Mouse (Mus musculus): Measurements from ENCODE around the gene Tbkbp1. TPM values are rescaled to one million over a fixed set of nuclear protein-coding genes. Genes with fewer than 3 reads are reported as not detected.

Tbkbp1 gene
- polyA plus RNA-seq, 1 experiment from 2014 or later = 4.2 TPM

DNA sequence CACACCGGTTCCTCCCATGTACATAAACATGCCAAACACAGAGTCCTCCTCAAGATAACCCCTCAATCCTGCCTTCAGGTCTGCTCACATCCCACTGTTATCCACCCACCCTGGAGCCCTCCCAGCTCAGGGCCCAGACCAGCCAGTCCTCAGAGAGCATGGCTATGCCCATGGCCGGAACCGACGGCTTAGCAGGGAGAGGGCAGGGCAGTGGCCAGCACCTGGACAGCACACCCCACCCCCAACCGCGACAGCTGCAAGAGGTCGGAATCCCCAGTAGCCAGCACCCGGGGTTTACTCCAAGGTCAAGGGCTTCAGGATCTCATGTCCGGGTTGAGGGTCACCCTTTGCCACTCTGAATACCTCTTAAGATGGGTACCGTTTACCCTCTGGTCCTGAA lies 31.1 kb downstream of the Tbkbp1 start:
- no peak overlapping the region for H3K4me2 ChIP-seq (replicated peaks)
- H3K27me3 ChIP-seq (replicated peaks) = peaks cover 42% of the 10 kb centered on the region
- ATAC-seq = no peak
- H3K4me1 ChIP-seq (replicated peaks) = peaks cover 7% of the 10 kb centered on the region
- H3K4me3 ChIP-seq (replicated peaks) = no peak overlapping the region
- H3K9me3 ChIP-seq = no peaks in the 10 kb centered on the region
- H3K36me3 ChIP-seq = no peaks in the 10 kb centered on the region
- H3K9ac ChIP-seq = no peak overlapping the region
- no peak overlapping the region for H3K27ac ChIP-seq
- WGBS = 56% methylated on average over 10 of the region's 10 CpGs

DNA sequence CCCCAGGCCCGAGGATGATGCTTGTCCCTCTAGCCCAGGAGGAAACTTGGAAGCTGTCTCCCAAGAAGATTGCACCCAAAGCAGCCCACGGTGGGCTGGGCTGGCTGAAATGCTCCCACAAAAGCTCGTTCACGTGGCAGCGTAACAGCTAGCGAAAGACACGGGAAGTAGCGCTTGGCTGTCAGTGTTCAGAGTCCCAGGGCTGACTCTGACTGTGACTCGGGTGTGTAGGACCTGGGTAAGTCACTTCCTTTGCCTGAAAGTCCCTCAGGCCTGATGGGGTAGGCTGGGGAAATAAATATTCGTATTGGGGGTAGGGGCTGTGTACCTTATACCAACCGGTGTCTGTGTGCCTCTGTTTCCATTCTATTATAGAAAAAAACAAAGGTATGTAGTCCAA lies 35.5 kb downstream of the Tbkbp1 start:
- 9% methylated on average over 11 of the region's 11 CpGs for WGBS
- ATAC-seq = no peak
- H3K27me3 ChIP-seq (replicated peaks) = peaks cover 63% of the 10 kb centered on the region

DNA sequence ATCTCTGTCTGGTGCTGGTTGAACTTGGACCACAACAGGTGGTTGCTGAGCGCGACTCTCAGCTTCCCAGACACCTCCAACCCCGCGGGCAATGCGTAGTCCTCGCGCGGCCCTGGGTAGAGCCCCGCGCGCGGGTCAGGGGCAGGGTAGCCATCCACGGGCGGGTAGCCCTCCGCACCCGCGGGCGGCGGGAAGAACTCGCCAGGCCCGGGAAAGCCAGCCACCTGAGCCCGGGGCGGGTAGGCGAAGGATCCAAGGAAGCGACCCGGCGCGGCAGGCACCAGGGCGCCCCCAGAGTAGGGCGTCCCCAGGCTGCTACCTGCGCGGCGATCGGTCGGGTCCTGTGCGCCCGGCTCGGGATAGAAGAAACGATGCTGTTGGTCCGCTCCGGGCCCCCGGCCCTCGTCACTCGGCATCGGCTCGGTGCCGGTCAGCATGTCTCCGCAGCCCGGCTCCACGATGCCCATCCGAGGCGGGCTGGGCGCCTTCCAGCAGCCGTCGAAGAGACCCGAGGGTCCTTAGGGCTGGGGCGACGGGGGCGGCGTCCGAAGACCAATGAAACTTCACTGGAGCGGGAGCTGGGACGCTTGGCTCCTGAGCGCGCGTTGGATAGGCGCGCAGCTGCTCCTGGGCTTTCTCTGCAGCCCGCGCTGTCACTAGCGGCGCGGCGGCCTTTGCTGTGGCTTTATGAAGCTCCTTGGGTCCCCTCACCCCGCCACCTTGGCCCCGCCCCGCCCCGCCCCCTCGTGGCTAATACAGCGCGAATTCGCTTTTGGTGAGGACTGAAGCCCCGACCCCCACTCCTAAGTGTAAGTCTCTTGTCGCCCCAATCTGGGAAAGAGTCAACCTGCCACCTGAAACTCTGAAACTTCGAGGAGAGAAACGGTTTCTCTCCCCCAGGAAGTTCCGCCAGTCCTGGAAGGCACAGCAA lies 36.4 kb downstream of the Tbkbp1 start, which contains the start of gene Tbx21:
Gene Tbx21 (minus strand): TSS at position 661 of the 931 bp plus-strand sequence.
- under 1% methylated on average over 87 of the region's 87 CpGs for WGBS
- H3K9ac ChIP-seq = peak within 1 kb of the TSS; percentile 9
- 0 out of 2 replicates have a peak, but pooled peaks have one; percentile 23 for ATAC-seq

More for the DNA sequence above, 35.5 kb downstream of the Tbkbp1 start:
- no peak overlapping the region for H3K27ac ChIP-seq
- no peaks in the 10 kb centered on the region for H3K36me3 ChIP-seq
- peaks cover 15% of the 10 kb centered on the region for H3K4me1 ChIP-seq (replicated peaks)
- peak overlapping the region; percentile 76 for H3K4me2 ChIP-seq (replicated peaks)
- no peak overlapping the region for H3K9ac ChIP-seq
- H3K9me3 ChIP-seq = no peaks in the 10 kb centered on the region
- H3K4me3 ChIP-seq (replicated peaks) = 0 out of 2 replicates have a peak overlapping the region, but pooled peaks have one; percentile 39

DNA sequence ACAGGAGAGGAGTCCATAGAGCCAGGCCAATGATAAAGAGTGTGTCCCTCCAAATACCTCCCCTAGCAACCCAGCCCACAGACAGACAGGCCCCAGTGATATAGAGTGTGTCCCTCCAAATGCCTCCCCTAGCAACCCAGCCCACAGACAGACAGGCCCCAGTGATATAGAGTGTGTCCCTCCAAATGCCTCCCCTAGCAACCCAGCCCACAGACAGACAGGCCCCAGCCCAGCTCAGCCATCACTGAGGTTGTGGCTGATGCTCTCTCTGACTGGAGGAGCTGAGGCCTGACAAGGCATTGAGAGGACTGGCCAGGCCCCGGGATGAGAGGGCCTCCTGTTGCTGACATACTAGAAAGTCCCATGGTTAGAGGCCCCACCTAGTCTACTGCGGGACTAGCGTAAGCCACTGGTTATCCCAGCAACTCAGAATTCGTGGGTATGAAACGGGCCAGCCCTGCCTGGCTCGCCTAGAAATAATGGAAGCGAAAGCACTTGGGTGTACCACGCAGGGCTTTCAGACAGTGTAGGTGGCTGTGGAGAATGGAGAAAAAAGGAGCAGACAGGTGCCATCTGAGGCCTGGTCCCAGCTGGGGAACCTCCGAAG lies 38.7 kb downstream of the Tbkbp1 start:
- Histone ChIP-seq H3K27ac (no peak overlapping the region), H3K4me2 (replicated peaks) (no peak overlapping the region), H3K9ac (no peak overlapping the region), H3K36me3 (no peaks in the 10 kb centered on the region), H3K9me3 (no peaks in the 10 kb centered on the region), H3K4me3 (replicated peaks) (no peak overlapping the region), H3K4me1 (replicated peaks) (peaks cover 15% of the 10 kb centered on the region), H3K27me3 (replicated peaks) (peaks cover 50% of the 10 kb centered on the region)
- ATAC-seq = no peak
- 82% methylated on average over 9 of the region's 9 CpGs for WGBS

More for the DNA sequence above, 36.4 kb downstream of the Tbkbp1 start, which contains the start of gene Tbx21:
- H3K27ac ChIP-seq = no peak within 1 kb of the TSS
- peaks cover 15% of the 10 kb centered on the region for H3K4me1 ChIP-seq (replicated peaks)
- peak within 1 kb of the TSS; percentile 39 for H3K4me3 ChIP-seq (replicated peaks)
- H3K9me3 ChIP-seq = no peaks in the 10 kb centered on the region
- H3K27me3 ChIP-seq (replicated peaks) = peaks cover 63% of the 10 kb centered on the region
- peak within 1 kb of the TSS; percentile 76 for H3K4me2 ChIP-seq (replicated peaks)
- no peaks in the 10 kb centered on the region for H3K36me3 ChIP-seq

DNA sequence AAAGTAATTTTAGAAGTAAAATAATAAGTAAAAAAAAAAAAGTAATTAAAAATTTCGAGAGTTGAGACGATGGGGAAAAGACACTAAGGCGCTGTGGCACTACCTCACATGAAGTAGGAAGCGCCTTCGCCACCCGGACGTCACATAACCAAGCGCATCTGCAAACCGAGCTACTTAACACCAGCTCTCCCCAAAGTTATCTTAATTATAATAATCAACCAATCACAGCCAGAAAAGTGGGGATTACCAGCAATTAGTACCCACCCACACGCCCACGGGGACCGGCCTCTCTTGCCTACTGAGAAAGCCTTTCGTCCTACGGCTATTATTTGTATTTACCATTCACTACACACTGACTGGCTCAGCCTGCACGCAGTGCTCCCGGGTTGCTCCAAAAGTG lies 42.3 kb downstream of the Tbkbp1 start:
- ATAC-seq = no peak
- H3K4me2 ChIP-seq (replicated peaks) = no peak overlapping the region
- H3K27ac ChIP-seq = no peak overlapping the region
- WGBS = 77% methylated on average over 16 of the region's 16 CpGs
- peaks cover 15% of the 10 kb centered on the region for H3K27me3 ChIP-seq (replicated peaks)
- H3K36me3 ChIP-seq = no peaks in the 10 kb centered on the region
- no peaks in the 10 kb centered on the region for H3K9me3 ChIP-seq
- no peak overlapping the region for H3K4me3 ChIP-seq (replicated peaks)
- no peak overlapping the region for H3K9ac ChIP-seq
- H3K4me1 ChIP-seq (replicated peaks) = no peaks in the 10 kb centered on the region

DNA sequence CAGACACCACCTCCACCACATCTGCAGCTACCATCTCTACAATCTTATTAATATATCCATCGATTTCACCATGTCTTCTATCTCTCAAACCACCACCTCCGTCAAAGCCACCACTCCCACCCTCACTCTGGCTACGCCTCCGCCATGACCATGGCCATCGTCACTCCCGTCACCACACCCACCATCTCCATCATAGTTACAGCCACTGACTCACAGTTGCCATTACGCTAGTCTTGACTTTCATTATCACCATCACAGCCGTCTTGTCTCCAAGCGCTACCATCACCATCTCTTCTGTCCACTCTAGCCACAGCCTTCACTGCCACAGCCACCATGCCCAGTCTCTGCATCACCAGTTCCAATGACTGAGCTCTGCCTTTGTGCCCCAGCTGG lies 47.2 kb downstream of the Tbkbp1 start:
- 92% methylated on average over 9 of the region's 9 CpGs for WGBS
- H3K9me3 ChIP-seq = no peaks in the 10 kb centered on the region
- H3K4me2 ChIP-seq (replicated peaks) = no peak overlapping the region

DNA sequence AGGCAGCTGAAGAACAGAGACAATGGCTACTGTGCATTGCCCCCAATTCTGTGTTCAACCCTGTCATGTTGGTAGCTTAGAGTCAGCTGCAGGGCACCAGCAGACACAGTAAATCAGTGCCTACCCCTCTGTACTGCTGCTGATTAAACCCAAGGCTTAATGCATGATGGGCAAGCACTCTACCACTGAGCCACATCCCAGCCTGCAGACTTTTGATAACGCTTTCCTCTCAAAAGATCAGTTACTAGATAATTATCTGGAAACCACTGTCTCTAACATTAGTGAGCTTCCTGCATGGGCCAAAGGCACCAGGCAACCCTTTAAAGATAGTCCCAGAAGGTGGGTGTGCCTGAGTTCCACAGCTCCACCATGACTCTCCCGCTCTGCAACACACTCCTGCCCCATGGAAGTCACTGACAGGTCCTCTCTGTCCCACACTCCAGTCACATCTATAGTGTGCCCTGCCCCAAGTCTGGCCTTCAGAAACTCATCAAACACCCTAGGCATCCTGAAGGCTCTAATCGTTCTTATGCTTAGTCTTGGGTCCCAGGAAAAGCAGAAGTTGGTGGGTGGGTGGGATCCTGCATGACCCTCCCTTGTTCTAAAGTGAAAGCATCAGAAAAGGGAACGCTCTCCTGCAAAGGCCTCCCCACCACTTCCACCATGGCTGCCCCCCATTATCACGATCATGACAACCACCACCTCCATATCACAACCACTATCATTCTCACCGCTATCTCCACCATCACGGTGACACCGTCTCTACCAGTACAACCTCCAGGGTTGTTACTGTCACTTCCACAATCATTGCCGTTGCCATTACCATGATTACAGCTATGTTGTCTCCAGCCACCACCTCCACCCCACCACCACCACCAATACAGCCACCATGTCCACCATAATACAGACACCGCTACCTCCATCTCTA lies 47.9 kb downstream of the Tbkbp1 start:
- H3K4me1 ChIP-seq (replicated peaks) = peaks cover 4% of the 10 kb centered on the region; the same call in 1 of the 2 replicates
- H3K27ac ChIP-seq = no peak overlapping the region
- no peaks in the 10 kb centered on the region for H3K36me3 ChIP-seq
- no peak overlapping the region for H3K9ac ChIP-seq
- no peak overlapping the region for H3K4me3 ChIP-seq (replicated peaks)
- ATAC-seq = no peak
- no peak overlapping the region for H3K4me2 ChIP-seq (replicated peaks)
- 89% methylated on average over 10 of the region's 10 CpGs for WGBS
- peaks cover 17% of the 10 kb centered on the region for H3K27me3 ChIP-seq (replicated peaks)
- H3K9me3 ChIP-seq = no peaks in the 10 kb centered on the region

More for the DNA sequence above, 47.2 kb downstream of the Tbkbp1 start:
- H3K36me3 ChIP-seq = no peaks in the 10 kb centered on the region
- no peak overlapping the region for H3K4me3 ChIP-seq (replicated peaks)
- no peak overlapping the region for H3K9ac ChIP-seq
- H3K27ac ChIP-seq = no peak overlapping the region
- no peak for ATAC-seq
- H3K4me1 ChIP-seq (replicated peaks) = no peaks in the 10 kb centered on the region
- peaks cover 10% of the 10 kb centered on the region for H3K27me3 ChIP-seq (replicated peaks)

DNA sequence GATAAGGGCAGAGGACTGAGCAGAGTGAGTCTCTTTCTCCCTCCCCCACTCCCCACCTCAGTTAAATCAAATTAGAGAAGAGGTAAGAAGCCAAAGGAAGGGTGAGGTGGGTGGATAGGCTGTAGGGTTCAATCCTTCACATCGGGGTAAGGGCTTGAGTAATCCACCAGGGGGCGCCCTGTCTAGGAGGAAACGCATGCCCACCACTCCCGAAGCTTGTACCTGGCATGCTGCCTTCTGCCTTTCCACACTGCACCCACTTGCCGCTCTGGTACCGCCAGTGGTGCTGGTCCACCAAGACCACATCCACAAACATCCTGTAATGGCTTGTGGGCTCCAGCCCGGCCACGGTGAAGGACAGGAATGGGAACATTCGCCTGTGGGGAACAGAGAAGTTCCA lies 49.6 kb downstream of the Tbkbp1 start:
- Histone ChIP-seq H3K9me3 (no peaks in the 10 kb centered on the region), H3K4me3 (replicated peaks) (no peak overlapping the region), H3K27ac (no peak overlapping the region), H3K27me3 (replicated peaks) (peaks cover 30% of the 10 kb centered on the region), H3K9ac (no peak overlapping the region), H3K4me1 (replicated peaks) (peaks cover 4% of the 10 kb centered on the region; the same call in 1 of the 2 replicates), H3K4me2 (replicated peaks) (no peak overlapping the region), H3K36me3 (no peaks in the 10 kb centered on the region)
- no peak for ATAC-seq
- WGBS = 18% methylated on average over 9 of the region's 9 CpGs

DNA sequence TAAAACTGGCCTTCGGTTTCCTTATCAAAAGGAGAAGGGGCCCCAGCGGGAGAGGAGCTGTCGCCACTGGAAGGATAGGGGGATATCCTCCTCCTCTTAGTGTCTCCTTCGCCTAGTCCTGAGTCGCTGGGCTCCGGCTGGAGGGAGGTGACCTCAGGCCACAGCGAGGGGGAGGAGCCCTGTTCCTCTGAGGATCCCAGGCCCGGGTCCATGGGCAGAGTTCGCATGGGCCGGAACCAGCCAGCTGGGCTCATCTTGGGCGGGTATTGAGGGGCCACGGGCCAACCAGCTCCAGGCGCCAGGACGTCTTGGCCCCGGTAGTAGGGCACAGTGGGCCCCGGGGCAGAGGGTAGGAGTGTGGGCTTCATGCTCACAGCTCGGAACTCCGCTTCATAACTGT lies 52.5 kb downstream of the Tbkbp1 start:
- 20% methylated on average over 18 of the region's 18 CpGs for WGBS
- no peak for ATAC-seq
- Histone ChIP-seq H3K27me3 (replicated peaks) (peaks cover 33% of the 10 kb centered on the region), H3K27ac (no peak overlapping the region), H3K4me2 (replicated peaks) (0 out of 2 replicates have a peak overlapping the region, but pooled peaks have one; percentile 30), H3K4me3 (replicated peaks) (no peak overlapping the region), H3K4me1 (replicated peaks) (peaks cover 4% of the 10 kb centered on the region; the same call in 1 of the 2 replicates), H3K36me3 (no peaks in the 10 kb centered on the region), H3K9me3 (no peaks in the 10 kb centered on the region), H3K9ac (no peak overlapping the region; the same call in 1 of the 2 replicates)

DNA sequence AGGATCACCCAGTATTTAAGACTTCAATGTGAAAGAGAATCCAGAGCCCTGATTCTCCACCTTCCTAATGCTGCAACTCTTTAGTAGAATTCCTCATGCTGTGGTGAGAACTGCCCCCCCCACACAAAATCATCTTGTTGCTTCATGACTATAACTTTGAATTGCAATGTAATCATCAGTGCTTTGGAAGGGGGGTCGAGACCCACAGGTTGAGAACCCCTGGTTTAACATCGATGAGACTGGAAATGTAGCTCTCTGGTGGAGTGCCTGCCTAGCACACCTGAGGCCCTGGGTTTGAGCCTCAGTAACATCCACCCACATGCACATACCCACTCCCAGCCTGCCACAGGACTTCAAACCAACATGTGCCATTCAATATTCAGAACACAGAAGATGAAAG lies 56.7 kb downstream of the Tbkbp1 start:
- ATAC-seq = no peak
- 59% methylated on average over 2 of the region's 2 CpGs for WGBS
- H3K9ac ChIP-seq = no peak overlapping the region

DNA sequence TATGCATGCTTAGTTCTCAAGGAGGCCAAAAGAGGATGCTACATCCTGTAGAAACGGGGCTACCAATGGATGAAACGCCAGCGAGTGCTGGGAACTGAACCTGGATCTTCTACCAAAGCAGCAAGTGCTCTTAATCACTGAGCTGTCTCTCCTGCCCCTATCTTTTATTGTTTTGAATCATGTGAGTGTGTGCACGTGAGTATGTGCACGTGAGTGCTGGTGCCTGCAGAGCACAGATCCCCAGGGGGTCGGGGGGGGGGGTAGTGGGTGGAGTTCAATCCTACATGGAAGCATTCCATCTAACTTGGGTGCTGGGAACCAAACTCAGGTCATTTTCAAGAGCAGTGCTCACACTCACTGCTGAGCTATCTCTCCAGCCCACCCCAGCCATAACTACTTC lies 64.9 kb downstream of the Tbkbp1 start:
- Histone ChIP-seq H3K4me2 (replicated peaks) (no peak overlapping the region), H3K4me3 (replicated peaks) (no peak overlapping the region), H3K4me1 (replicated peaks) (0 out of 2 replicates have a peak, but pooled peaks cover 6% of the 10 kb centered on the region), H3K9ac (no peak overlapping the region), H3K27ac (no peak overlapping the region), H3K36me3 (no peaks in the 10 kb centered on the region), H3K27me3 (replicated peaks) (0 out of 2 replicates have a peak, but pooled peaks cover 4% of the 10 kb centered on the region), H3K9me3 (no peaks in the 10 kb centered on the region)
- WGBS = 64% methylated on average over 6 of the region's 6 CpGs
- ATAC-seq = no peak

More for the DNA sequence above, 56.7 kb downstream of the Tbkbp1 start:
- Histone ChIP-seq H3K27ac (no peak overlapping the region), H3K9me3 (no peaks in the 10 kb centered on the region), H3K36me3 (no peaks in the 10 kb centered on the region), H3K27me3 (replicated peaks) (peaks cover 34% of the 10 kb centered on the region), H3K4me1 (replicated peaks) (peaks cover 4% of the 10 kb centered on the region; the same call in 1 of the 2 replicates), H3K4me3 (replicated peaks) (no peak overlapping the region), H3K4me2 (replicated peaks) (no peak overlapping the region)

Data from intestine, embryonic 15.5 days (tissue).